Mouse (Mus musculus) C2C12 (cell line): ENCODE data around the gene Arl15.

ENCODE experiments used
- CEBPB ChIP-seq: IDR thresholded peaks from one replicate; pipeline ENCODE4 v1.6.1; 2011; ENCODE audit warnings: low read depth, mild to moderate bottlenecking, control low read depth, moderate library complexity
- CTCF ChIP-seq: IDR thresholded peaks from one replicate; pipeline ENCODE4 v1.5.1; 2011; ENCODE audit not compliant: control insufficient read depth, insufficient read depth, insufficient read length
- FOSL1 ChIP-seq: IDR thresholded peaks from one replicate; pipeline ENCODE4 v1.8.0; 2011; ENCODE audit warnings: mild to moderate bottlenecking, low read length; ENCODE audit not compliant: poor library complexity, insufficient read depth, severe bottlenecking
- MAX ChIP-seq: IDR thresholded peaks from one replicate; pipeline ENCODE4 v1.6.1; 2011; ENCODE audit warnings: mild to moderate bottlenecking, control low read depth
- MYOD1 ChIP-seq: IDR thresholded peaks from one replicate; pipeline ENCODE4 v1.6.1; 2011; ENCODE audit warnings: low read depth; ENCODE audit not compliant: control insufficient read depth, insufficient read length
- USF1 ChIP-seq: IDR thresholded peaks from one replicate; pipeline ENCODE4 v1.6.1; 2011; ENCODE audit warnings: low read depth, mild to moderate bottlenecking, control low read depth, moderate library complexity

DNA sequence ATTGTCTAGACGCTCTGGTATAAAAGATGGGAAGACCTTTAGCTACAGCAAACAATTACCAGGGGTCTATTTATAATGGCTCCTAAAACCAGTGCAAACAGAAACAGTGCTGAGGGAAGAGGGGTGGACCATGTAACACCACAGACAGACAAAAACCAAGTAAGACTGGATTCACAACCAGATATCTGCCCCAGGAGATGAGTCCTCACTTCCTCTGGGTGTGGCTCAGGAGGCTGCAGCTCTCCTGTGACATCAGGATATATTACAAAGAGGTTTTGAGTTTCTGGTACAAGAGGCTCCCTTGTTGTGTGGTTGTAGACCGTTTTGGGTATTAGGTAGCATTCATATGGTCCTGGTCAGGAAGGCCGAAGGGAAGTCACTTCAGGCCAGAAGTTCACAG, 36.5 kb downstream of the Arl15 start:
- TF ChIP-seq USF1 (no peak), CTCF (no peak), FOSL1 (no peak), MAX (no peak), CEBPB (no peak), MYOD1 (no peak)
